Mouse (Mus musculus): ENCODE results near the gene Brdt. TPM values are rescaled to one million over a fixed set of nuclear protein-coding genes. Genes with fewer than 3 reads are reported as not detected.

Gene Brdt
- total and polyA plus RNA-seq, 3 experiments = 0.18 to 0.47 (median 0.30) TPM

DNA sequence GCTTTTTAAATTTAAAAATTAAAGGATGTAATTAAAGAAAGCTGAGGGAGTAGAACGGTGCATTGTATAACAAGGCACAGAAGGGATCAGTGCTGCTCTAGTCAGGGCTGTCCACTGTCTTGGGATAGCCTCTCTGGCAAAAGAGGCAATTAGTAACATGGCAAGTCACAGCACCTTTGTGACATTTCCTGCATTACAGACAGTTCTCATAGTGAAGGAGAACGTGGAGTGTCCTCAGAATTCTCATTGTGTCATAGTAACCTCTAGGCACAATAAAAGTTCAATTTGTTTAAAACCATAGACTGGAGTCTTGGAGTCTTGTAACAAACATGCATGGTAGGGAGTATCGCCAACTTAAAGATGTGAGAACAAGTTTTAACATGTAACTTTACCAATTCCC lies 100.3 kb downstream of the Brdt start, which contains the start of gene Lpcat2b:
Gene Lpcat2b (plus strand): TSS at position 301 of the 400 bp plus-strand sequence.
- H3K4me3 ChIP-seq = no peak within 1 kb of the TSS
- intact Hi-C loops (cut with DNase I) = no loop called here
- no peak for DNase-seq
- no peak within 1 kb of the TSS for H3K27ac ChIP-seq
- 71% methylated on average over 3 of the region's 3 CpGs for WGBS
- H3K27me3 ChIP-seq (ENCODE audit: control insufficient read depth, insufficient read depth, low read length) = no peaks in the 10 kb centered on the region
- no peaks in the 10 kb centered on the region for H3K36me3 ChIP-seq (ENCODE audit: control insufficient read depth, insufficient read depth, low read length)
- H3K9ac ChIP-seq (ENCODE audit: low read depth, low read length) = no peak within 1 kb of the TSS
- no peaks in the 10 kb centered on the region for H3K4me1 ChIP-seq (ENCODE audit: control insufficient read depth, insufficient read depth, low read length)
- TF ChIP-seq POLR2A (IDR thresholded peaks at IDR 0.05; ENCODE audit: insufficient read depth, low read depth, low read length) = no peak
- no peak for TF ChIP-seq CTCF (IDR thresholded peaks at IDR 0.05)
- no peak for TF ChIP-seq EP300 (IDR thresholded peaks at IDR 0.05; ENCODE audit: insufficient read depth, low read depth, low read length)
- H3K79me2 ChIP-seq (replicated peaks; ENCODE audit: control insufficient read depth, insufficient read depth, low read length) = no peaks in the 10 kb centered on the region

DNA sequence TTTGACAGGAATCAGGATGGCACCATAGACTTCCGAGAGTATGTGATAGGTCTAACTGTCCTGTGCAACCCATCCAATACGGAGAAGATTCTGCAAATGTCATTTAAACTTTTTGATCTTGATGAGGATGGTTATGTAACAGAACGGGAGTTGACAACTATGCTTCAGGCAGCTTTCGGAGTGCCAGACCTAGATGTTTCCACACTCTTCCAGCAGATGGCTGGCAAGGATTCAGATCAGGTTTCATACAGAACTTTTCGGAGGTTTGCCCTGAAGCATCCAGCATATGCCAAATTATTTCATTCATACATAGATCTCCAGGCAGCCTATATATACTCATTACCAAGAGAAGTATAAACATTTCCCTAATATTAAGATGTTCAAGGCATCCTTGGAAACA lies 103.0 kb downstream of the Brdt start:
- WGBS = 74% methylated on average over 5 of the region's 5 CpGs

DNA sequence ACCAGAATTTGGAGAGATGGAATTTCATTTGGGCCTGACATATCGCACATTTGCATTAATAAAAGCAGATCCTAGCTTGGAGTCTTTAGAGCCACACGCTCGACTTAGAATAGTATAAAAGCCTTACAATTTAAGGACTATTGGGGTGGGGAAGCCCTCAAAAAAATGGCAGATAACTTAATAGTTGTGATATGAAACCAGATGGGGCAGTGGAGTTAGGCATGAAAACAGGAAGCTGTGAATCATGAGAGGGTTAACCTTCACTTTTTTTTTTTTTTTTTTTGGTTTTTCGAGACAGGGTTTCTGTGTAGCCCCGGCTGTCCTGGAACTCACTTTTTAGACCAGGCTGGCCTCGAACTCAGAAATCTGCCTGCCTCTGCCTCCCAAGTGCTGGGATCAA lies 105.2 kb downstream of the Brdt start:
- no peaks in the 10 kb centered on the region for H3K27me3 ChIP-seq (ENCODE audit: control insufficient read depth, insufficient read depth, low read length)
- TF ChIP-seq EP300 (IDR thresholded peaks at IDR 0.05; ENCODE audit: insufficient read depth, low read depth, low read length) (no peak), CTCF (IDR thresholded peaks at IDR 0.05) (no peak), POLR2A (IDR thresholded peaks at IDR 0.05; ENCODE audit: insufficient read depth, low read depth, low read length) (no peak)
- 86% methylated on average over 6 of the region's 6 CpGs for WGBS
- no peak overlapping the region for H3K9ac ChIP-seq (ENCODE audit: low read depth, low read length)
- DNase-seq = no peak
- H3K79me2 ChIP-seq (replicated peaks; ENCODE audit: control insufficient read depth, insufficient read depth, low read length) = no peaks in the 10 kb centered on the region
- intact Hi-C loops (cut with DNase I) = loop anchor here (5.0 kb wide), 2 partner anchors 79 to 161 kb away; partner anchors contain the start of genes Glmn and Rpap2
- no peaks in the 10 kb centered on the region for H3K36me3 ChIP-seq (ENCODE audit: control insufficient read depth, insufficient read depth, low read length)
- no peak overlapping the region for H3K4me3 ChIP-seq
- no peaks in the 10 kb centered on the region for H3K4me1 ChIP-seq (ENCODE audit: control insufficient read depth, insufficient read depth, low read length)
- no peak overlapping the region for H3K27ac ChIP-seq

More for the DNA sequence above, 103.0 kb downstream of the Brdt start:
- Histone ChIP-seq H3K4me3 (no peak overlapping the region), H3K36me3 (ENCODE audit: control insufficient read depth, insufficient read depth, low read length) (no peaks in the 10 kb centered on the region), H3K27ac (no peak overlapping the region), H3K27me3 (ENCODE audit: control insufficient read depth, insufficient read depth, low read length) (no peaks in the 10 kb centered on the region), H3K79me2 (replicated peaks; ENCODE audit: control insufficient read depth, insufficient read depth, low read length) (no peaks in the 10 kb centered on the region), H3K9ac (ENCODE audit: low read depth, low read length) (no peak overlapping the region), H3K4me1 (ENCODE audit: control insufficient read depth, insufficient read depth, low read length) (no peaks in the 10 kb centered on the region)
- TF ChIP-seq EP300 (IDR thresholded peaks at IDR 0.05; ENCODE audit: insufficient read depth, low read depth, low read length) (no peak), POLR2A (IDR thresholded peaks at IDR 0.05; ENCODE audit: insufficient read depth, low read depth, low read length) (no peak), CTCF (IDR thresholded peaks at IDR 0.05) (no peak)
- DNase-seq = no peak
- intact Hi-C loops (cut with DNase I) = no loop called here

Other genes with a start within 250 kb of the Brdt start
- gene Tgfbr3, start 41.5 kb upstream of the Brdt start, total RNA-seq (2021) = 10 to 100 TPM; 41.2 to 47.6 TPM
- gene Tgfbr3, start 41.5 kb upstream of the Brdt start, polyA plus RNA-seq (2012; rRNA removed) = 27.2 and 32.6 TPM in 2 replicates
- gene Ephx4, start 71.6 kb downstream of the Brdt start, total RNA-seq (2021) = under 1 TPM; 0.23 to 0.26 TPM
- gene Ephx4, start 71.6 kb downstream of the Brdt start, polyA plus RNA-seq (2012; rRNA removed) = 0.35 and 0.45 TPM in 2 replicates
- gene Lpcat2b, start 100.4 kb downstream of the Brdt start, total RNA-seq (2021) = not detected
- gene Lpcat2b, start 100.4 kb downstream of the Brdt start, polyA plus RNA-seq (2012; rRNA removed) = 0.04 and 0.06 TPM in 2 replicates
- gene Btbd8, start 106.8 kb downstream of the Brdt start, total RNA-seq (2021) = 1 to 10 TPM; 5.1 to 5.6 TPM
- gene Btbd8, start 106.8 kb downstream of the Brdt start, polyA plus RNA-seq (2012; rRNA removed) = 0.90 and 1.2 TPM in 2 replicates
- gene Gm42669, start 176.5 kb downstream of the Brdt start, total RNA-seq (2021) = not detected
- 0.03 and 0.08 TPM in 2 replicates for gene Gm42669, start 176.5 kb downstream of the Brdt start, polyA plus RNA-seq (2012; rRNA removed)
- not detected for gene 1700028K03Rik, start 203.6 kb downstream of the Brdt start, total RNA-seq (2021)
- 0.23 TPM in 1 of 2 replicates, not detected in the other for gene 1700028K03Rik, start 203.6 kb downstream of the Brdt start, polyA plus RNA-seq (2012; rRNA removed)

Data from heart, adult 2 months (tissue).